Mouse (Mus musculus): ENCODE results near the gene Bmp2k.

DNA sequence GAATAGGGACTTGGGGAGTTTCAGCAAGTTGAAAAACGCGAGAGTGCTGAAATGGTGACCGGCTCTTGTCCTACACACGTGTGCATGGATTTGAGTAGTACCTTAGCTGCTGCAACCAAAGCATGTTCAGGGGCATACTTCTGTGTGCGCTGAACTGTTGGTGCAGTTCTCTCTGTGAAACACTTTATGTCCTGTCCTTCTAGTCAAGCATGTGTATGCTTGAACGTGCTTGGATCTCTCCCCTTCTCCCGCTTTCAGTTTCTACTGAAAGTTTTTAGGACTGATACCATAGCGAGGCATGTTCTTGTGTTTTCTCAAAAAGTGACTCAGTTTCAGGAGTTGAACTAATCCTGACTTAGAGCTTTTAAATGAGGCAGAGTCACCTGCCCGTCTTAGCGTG lies 3.7 kb downstream of the Bmp2k start:
- TF ChIP-seq CTCF (IDR thresholded peaks at IDR 0.05; ENCODE audit: control insufficient read depth, insufficient read depth, insufficient replicate concordance, low read depth, low read length) (no peak), POLR2A (IDR thresholded peaks at IDR 0.05; ENCODE audit: control insufficient read depth, low read depth, low read length) (no peak)
